Mouse (Mus musculus) lung, adult 2 months (tissue): ENCODE data around the gene Alg9. TPM values are rescaled to one million over a fixed set of nuclear protein-coding genes. Genes with fewer than 3 reads are reported as not detected.

Experiments
- DNase-seq: peaks from one replicate; pipeline ENCODE4 v3.0.0; 2022
- H3K4me1 ChIP-seq: fragments of 200-500 bp; 2 replicates; pipeline ENCODE4 v1.6.1; 2011; ENCODE audit warnings: low read length; ENCODE audit not compliant: control insufficient read depth, insufficient read depth
- H3K4me3 ChIP-seq: fragments of 200-500 bp; replicated peaks from 2 replicates; pipeline ENCODE3; 2011; ENCODE audit warnings: low read depth, mild to moderate bottlenecking, control low read depth, low read length; ENCODE audit errors: extremely low read depth
- CTCF ChIP-seq: fragments of 200-500 bp; IDR thresholded peaks from 2 replicates; pipeline ENCODE4 v1.5.1; 2011; ENCODE audit warnings: mild to moderate bottlenecking, low read length, control low read depth; ENCODE audit not compliant: insufficient read depth
- POLR2A ChIP-seq: fragments of 200-500 bp; IDR thresholded peaks from 2 replicates; pipeline ENCODE4 v1.6.1; 2011; ENCODE audit warnings: low read depth, mild to moderate bottlenecking, control low read depth, low read length, borderline replicate concordance; ENCODE audit errors: extremely low read depth
- WGBS: fragments of 180-500 bp; shearing (Covaris S2); methylation state at CpG from one replicate; pipeline ENCODE4 v1.1.7; 2018; 5-methylcytosine and 5-hydroxymethylcytosine counted together
- polyA plus RNA-seq: library from polyadenylated mRNA; depleted of rRNA; stranded (reverse); fragments of >200 nt; gene quantifications from 2 replicates; pipeline ENCODE4 v1.2.3, GENCODE M21; 2012

The Alg9 gene
- polyA plus RNA-seq, 1 experiment, result 20.1 TPM

DNA sequence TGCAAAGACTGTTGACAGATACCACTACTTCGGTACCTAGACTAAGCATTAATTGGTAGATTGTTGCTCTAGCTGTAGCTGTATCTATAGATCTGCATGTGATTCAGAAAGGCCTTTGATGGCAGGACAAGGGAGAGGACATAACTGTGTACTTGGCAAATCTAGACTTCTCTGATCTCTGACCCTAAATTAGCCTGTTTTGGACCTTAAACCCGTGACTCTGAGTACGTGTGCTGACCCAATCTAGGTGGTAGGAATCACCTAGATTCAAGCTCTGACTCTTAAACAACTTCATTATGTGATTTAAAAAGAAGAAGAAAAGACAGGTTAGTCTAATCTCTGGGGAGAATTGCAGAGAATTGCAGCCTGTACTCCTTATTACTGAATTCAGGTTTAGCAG lies 70.3 kb downstream of the Alg9 start, which contains the start of gene Ppp2r1b:
Ppp2r1b (plus strand) TSS at position 221 of the 400 bp plus-strand sequence.
- WGBS, result 90% methylated on average over 3 of the region's 3 CpGs
- TF ChIP-seq CTCF (no peak), POLR2A (no peak)
- no peak within 1 kb of the TSS for H3K4me3 ChIP-seq
- peaks cover 16% of the 10 kb centered on the region for H3K4me1 ChIP-seq
- no peak for DNase-seq

DNA sequence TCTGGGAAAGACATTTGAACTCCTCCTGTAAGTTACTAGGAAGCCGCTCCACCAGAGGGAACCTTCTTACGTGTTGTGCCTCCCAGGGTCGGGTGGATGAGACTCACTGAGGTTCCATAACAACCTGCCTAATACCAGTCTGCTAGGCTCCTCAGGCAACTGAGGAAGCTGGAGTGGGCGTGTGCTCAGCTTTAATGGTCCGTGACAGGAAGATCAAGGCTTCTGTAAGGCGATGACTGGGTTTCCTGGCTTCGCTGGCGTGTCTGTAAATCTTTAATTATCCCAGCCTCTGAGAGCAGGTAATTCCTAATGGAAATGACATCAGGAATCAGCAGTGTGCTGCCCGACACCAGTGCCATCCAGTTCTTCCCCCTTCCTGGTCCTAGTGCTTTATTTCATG lies 70.7 kb downstream of the Alg9 start:
- H3K4me3 ChIP-seq, result no peak overlapping the region

DNA sequence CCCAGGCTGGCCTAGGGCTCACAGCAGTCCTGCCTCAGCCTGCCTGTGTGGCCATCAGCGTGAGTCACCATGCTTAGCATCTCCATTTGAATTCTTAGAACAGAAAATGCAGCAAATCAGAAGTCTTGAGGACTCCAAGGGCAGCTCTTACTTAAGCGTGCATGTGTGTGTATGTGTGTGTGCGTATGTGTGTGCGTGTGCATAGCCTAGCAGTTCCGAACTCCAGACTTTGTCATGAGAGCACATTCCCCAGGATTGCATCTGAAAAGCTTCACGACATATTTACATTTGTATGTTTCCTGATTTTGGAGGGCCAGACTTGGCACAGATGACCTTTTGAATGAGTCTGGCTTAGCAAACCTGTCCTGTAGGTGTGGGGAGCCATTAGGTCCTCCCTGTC lies 72.3 kb downstream of the Alg9 start:
- TF ChIP-seq POLR2A (no peak), CTCF (no peak)
- Histone ChIP-seq H3K4me3 (no peak overlapping the region), H3K4me1 (peaks cover 12% of the 10 kb centered on the region)
- 71% methylated on average over 6 of the region's 6 CpGs for WGBS
- no peak for DNase-seq

More for the DNA sequence above, 70.7 kb downstream of the Alg9 start:
- peaks cover 20% of the 10 kb centered on the region for H3K4me1 ChIP-seq
- 66% methylated on average over 9 of the region's 9 CpGs for WGBS
- DNase-seq, result no peak
- TF ChIP-seq POLR2A, result no peak
- no peak for TF ChIP-seq CTCF

DNA sequence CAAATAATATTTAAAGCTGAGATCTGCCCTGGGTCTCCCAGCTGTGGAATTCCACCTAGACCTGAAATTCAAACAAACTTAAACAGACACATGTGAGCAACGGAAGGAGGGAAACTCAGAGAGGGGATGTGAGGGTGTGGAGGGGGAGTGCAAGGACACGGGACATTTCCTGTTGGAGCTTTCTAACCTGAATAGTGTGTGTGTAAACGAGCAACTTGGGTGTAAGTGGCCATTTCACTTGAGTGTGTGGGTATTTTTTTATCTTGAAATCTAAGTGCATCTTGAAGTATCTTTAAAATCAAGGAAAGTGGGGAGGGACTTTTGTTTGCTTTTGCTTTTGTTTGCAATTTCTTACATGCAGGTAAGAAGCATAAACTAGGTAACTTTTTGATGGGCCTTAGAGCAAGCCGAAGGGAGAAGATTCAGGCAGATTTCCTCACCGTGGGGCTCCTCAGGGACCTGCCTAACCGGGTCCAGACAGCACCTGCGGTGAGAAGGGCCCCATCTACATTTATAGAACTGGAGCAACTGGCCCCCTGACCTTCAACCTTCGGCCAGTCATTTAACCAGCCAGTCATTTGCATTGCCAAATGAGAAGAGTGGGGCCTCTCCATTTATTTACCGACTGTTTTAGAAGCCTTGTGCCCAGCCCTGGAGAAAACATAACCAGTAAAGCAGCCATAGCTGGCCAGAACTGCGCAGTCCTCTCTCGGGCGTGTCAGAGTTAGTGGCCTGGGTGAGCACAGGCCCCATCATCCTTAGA lies 73.0 kb downstream of the Alg9 start:
- whole genome bisulfite sequencing, result 54% methylated on average over 12 of the region's 12 CpGs
- DNase-seq, result no peak
- no peak for TF ChIP-seq CTCF
- TF ChIP-seq POLR2A, result no peak
- Histone ChIP-seq H3K4me3 (no peak overlapping the region), H3K4me1 (peaks cover 12% of the 10 kb centered on the region)

DNA sequence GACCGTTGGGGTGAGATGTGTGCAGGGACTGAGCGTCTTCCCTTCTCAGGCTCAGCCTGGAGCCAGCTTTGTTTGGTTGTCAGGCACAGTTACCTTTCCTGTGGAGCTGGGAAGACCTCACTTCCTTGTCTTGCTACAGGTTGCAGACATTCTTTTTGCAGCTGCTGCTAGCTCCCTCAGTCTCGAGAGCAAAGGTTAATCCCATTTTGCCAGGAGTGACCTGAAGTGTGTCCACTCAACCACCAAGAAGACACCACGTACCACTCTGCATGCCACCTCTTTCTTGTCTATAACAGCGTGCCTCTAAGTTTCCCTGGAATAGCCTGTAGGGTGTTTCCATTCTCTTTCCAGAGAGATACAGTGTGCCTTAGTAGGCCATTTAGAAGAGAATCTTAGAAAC lies 74.0 kb downstream of the Alg9 start:
- WGBS, result 62% methylated on average over 5 of the region's 5 CpGs
- DNase-seq, result no peak
- Histone ChIP-seq H3K4me3 (no peak overlapping the region), H3K4me1 (peaks cover 12% of the 10 kb centered on the region)
- TF ChIP-seq POLR2A (no peak), CTCF (no peak)

DNA sequence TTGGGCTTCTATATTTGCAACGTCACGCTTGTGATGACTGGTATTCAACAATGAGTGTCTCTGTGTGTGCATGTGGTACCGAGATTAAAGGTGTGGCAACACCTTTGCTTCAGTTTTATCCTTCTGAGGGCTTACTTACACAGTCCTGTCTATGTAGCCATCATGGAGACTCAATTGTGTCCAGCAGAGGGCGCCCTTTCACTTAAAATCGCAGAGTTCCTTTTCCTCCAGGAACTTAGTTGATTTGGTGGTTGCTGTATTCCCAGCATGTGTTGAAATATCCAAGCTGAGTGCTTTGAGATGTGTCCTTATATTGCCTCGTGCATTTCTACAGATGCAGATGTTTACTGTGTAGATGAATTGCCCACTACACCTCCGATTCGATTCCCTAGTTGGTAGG lies 74.4 kb downstream of the Alg9 start:
- TF ChIP-seq POLR2A (no peak), CTCF (peak; percentile 28; the same call in 1 of the 2 replicates)
- Histone ChIP-seq H3K4me3 (no peak overlapping the region), H3K4me1 (peaks cover 12% of the 10 kb centered on the region)
- WGBS, result 11% methylated on average over 8 of the region's 8 CpGs
- DNase-seq, result peak; percentile 91

DNA sequence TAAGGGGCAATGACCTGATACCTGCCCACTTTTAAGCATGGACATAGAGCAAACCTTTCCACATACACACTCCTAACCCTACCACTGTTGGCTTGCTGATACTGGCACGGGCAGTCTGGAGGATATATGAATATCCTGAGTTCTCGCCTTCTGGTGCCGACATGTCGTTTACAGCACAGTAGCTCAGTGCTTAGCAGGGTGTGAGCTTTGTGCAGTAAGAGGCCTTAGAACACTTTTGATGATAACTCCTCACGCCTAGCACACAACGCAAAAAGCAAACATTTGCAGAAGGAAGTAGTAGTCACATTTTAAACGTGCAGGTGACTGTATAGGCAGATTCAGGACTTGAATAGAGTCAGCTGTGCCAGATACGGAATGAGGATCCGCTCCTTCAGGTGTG lies 74.9 kb downstream of the Alg9 start:
- no peak overlapping the region for H3K4me3 ChIP-seq
- H3K4me1 ChIP-seq, result peaks cover 12% of the 10 kb centered on the region
- TF ChIP-seq CTCF, result no peak
- no peak for TF ChIP-seq POLR2A
- WGBS, result 47% methylated on average over 9 of the region's 9 CpGs
- no peak for DNase-seq

DNA sequence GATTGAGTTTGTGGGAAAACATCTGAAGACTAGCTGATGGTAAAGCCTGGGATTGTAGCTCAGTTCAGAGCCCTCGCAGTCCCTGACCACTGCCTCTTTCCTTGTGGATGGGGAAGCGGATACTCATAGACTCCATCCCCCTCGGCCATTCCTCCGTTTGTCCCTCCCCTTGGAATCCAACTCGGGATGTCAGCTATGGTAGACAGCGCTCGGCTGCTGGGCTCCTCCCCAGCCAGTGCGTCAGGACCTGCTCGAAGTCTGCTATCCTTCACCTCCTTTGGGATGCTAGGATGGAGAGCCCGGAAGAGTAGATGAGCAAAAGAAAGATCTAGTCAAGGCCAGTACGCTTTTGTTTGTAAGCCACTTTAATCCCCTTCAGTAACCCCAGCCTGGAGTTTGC lies 75.5 kb downstream of the Alg9 start:
- WGBS, result 25% methylated on average over 11 of the region's 11 CpGs
- Histone ChIP-seq H3K4me1 (peaks cover 12% of the 10 kb centered on the region), H3K4me3 (no peak overlapping the region)
- DNase-seq, result no peak
- TF ChIP-seq POLR2A (no peak), CTCF (no peak)

DNA sequence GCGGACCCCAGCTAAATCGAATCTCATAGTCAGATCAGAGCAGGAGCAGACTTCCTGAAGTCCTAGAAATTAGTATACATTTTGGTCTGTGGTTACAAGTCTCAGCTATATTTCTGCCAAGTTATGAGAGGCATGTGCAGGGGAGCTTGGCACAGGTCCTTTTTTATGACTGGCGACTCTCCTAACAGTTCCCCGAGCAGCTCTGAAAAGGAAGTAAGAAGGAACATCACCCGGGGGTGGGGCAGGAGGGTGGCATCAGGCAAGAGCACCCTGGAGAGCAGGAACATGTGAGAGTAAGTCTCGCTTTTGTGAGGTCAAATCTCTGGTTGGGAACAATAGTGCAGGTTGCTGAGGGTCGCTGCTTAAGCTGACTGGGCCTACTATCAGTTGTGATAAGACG lies 75.9 kb downstream of the Alg9 start:
- H3K4me3 ChIP-seq, result no peak overlapping the region
- WGBS, result 23% methylated on average over 8 of the region's 8 CpGs
- peaks cover 12% of the 10 kb centered on the region for H3K4me1 ChIP-seq
- DNase-seq, result no peak
- TF ChIP-seq CTCF (no peak), POLR2A (no peak)
